Mouse (Mus musculus) common myeloid progenitor, adult 5-6 weeks (primary cell): ENCODE measurements at regions not wholly inside any gene's neighbourhood (a gene's known extent, or its start where the extent isn't known, plus 50 kb on each side); places are given as distances from the start of the nearest gene placed in this dataset.

Experiments
- ATAC-seq: replicated peaks from 2 replicates; pipeline ENCODE4 v1.8.0; 2016; ENCODE audit warnings: low read depth, mild to moderate bottlenecking, moderate TSS enrichment, inconsistent platforms; ENCODE audit not compliant: poor library complexity, severe bottlenecking

DNA sequence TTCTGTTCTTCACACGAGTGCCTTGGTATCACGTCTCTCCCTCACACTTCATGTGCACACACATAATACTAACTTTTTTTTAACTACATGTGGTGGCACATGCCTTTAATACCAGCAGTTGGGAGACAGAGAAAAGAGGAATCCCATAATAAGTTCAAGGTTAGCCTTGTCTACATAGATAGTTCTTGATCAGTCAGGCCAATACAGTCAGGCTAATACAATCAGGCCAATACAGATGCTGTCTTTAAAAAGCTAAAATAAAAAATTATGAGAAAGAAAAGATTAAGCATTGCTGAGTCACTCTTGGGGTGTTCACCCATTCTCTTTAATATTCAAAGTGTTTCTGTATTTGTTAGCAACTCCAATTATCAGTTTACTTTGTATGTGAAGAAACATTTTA lies 61.3 kb upstream of the Podxl start:
- no peak for ATAC-seq

DNA sequence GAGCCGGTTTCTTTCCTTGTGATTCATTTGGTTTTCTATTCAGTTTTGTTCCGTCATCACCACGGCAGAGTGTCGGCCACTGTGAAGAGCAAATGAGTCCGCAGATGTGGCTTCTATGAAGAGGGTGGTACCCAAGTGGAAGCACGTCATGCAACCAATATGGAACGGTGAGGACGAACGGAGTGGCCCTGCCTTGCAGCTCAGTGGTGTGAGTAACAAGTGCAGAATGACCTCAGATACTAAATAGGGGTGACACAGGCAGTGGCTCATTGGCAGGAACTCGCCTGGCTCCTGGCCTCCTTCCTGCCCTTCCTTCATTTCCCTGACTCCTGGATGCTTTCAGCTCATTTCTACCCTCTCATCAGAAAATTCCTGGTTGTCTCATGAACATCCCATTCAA lies 60.6 kb upstream of the Podxl start:
- no peak for ATAC-seq

DNA sequence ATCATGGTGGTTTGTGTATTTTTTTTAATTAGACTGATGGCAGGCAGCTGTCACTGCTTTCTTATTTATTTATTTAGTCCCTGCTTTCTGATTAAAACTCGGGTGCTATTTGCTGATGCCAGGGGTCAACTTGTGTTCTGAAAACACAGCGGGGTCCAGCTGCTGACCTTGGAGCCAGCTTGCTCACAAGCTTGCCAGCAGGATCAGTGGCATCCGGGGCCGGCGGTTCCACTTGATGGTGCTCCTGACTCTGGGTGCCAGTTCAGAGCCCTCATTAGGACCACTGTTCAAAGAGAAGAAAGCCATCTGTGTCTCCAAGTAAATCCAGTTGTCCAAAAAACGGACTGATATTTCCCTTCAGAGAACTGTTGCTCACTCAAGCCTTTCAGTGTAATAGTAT lies 57.2 kb upstream of the Podxl start:
- no peak for ATAC-seq

DNA sequence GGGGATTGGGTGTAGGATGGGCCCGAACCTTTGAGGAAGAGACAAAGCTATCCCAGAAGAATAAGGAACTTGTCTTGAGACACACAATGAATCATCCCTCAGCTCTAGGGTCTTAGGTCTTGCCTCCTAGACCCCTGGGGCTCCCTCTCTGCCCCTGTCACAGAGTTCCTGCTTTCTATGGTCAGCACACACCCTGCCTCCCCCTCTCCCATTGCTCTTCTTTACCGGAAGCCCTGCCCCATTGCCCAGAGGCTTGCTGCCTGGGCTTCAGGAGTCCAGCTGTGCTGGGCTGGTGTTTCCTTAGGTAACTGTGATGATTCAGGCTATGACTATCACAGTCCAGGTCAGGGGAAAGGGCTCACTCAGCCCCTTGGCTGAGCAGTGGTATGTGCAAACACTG lies 55.1 kb upstream of the Podxl start:
- ATAC-seq, result no peak

DNA sequence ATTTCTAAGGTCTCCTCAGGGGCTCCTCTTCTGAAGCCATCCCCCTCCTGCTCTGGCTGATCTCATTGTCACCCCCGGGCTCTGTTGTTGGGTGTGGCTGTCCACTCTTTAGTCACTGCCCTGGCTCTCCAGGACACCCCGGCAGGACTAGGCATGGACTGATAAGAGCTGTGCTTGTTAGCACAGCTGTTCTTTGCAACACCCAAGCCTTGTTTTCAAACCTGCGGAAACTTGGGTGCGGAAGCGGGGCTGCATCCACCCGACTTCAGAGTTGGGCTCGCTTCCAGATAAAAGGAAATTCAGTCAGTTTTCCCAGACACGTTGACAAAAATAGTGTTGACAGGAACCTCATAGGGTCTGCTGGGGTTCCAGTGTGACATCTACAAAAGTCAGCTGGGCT lies 53.6 kb upstream of the Podxl start:
- ATAC-seq, result no peak

DNA sequence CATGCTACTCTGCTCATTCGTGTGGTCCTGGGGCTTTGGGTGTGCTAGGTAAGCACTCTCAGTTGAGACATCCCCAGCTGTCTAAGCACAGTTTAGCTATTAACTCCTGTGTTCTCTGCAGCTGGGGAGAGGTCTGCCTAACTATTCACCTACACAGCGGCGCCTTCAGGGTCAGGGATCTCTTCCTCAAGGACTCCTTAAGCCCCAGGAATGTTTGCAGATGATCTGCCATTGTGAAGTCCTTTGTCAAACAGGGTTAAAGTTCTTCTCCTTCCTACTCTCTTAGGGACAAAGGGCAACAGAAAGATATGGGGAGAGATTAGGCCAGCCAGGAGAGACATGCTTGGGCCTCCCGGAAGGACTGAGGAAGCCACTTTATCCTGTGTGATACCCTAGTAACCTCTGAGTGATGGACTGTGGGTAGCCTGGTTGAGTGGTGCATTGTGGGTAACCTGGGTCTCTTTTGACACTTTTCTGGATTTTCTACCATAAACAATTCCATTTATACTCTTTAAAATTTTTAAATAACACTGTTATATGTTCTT lies 51.7 kb upstream of the Podxl start:
- ATAC-seq, result no peak

DNA sequence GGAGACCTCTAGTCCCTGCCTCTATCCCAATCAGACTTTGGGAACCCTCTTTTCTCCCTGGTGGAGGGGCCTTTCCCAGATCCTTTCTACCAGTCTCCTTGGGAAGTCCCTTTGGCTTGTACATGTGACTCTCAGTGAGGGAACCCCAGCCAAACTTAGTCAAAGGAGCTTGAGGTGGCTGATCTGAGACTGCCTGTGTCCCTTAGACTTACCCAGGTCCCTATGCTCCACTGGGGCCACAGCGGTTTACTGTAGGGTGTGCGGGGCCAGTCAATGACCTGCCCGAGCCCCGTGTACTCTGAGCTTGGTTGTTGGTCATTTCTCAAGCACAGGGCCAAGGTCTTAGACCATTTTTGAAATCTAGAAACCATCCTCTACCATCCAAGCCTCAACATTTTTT lies 50.8 kb upstream of the Podxl start:
- ATAC-seq, result no peak

DNA sequence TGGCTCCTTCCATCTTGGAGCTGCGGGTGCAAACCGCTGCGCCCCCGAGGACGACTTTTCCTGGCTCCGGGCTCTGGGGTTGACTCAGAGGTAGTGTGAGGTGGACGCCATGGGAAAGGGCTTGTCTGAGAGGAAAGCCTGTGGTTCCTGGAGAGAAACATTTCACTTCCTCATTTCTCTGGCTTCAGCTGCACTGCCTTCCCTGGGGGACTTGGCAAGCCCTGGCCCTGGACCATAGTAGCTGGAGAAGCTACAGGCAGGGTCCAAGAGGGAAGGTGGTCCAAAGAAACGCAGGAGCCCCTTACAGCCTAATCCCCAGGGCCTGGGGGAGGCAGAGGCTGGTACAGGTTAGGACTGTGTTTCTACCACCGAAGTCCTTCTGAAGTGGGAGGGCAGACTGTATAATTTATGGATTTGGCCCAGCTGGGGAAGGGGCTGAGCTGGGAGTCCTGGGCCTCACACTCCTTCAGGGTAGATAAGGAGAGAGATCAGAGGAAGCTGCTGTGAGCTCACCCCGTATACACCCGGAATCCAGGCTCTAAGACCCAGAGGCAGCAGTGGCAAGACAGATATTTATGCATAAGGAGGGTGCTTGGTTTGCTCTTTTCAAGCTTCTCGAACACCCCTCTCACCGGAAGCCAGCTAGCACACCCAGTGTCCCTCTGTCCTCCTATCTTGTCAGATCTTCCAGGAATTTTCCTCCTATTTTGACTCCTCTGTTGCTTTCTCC lies 50.0 kb upstream of the Podxl start:
- peak; percentile 90 for ATAC-seq
